Comparison of ENCODE assay signal across 8 mouse cellular contexts in genomic region chr5:134986298-134987268, GRCm38 (mm10). TPM values are rescaled to one million over a fixed set of nuclear protein-coding genes. Genes with fewer than 3 reads are reported as not detected.
DNase-seq lines count a peak whose midpoint lies in the region; ATAC-seq and TF ChIP-seq lines count a peak whose summit lies in the region.

No protein-coding gene starts in this region.

- no peak for ATAC-seq in G1E (ENCODE audit: extremely low read depth, insufficient number of reproducible peaks, low FRiP score, poor library complexity, severe bottlenecking)
- ATAC-seq in hindbrain, embryonic 13.5 days (ENCODE audit: low FRiP score), result 0 out of 2 replicates have a peak, but pooled peaks have one; percentile 10
- ATAC-seq in stomach, embryonic 16.5 days (ENCODE audit: insufficient read depth, low FRiP score), result no peak

- no peak overlapping the region for H3K9ac ChIP-seq in hindbrain, embryonic 13.5 days
- peak overlapping the region; percentile 73 for H3K9ac ChIP-seq in stomach, embryonic 16.5 days (ENCODE audit: low read length)

- H3K27me3 ChIP-seq in G1E (ENCODE audit: insufficient read depth, low read length), result peaks cover 28% of the 10 kb centered on the region; the same call in 1 of the 2 replicates
- peaks cover 65% of the 10 kb centered on the region for H3K27me3 ChIP-seq in hindbrain, embryonic 13.5 days
- peaks cover 31% of the 10 kb centered on the region for H3K27me3 ChIP-seq in stomach, embryonic 16.5 days (ENCODE audit: control insufficient read depth, insufficient read depth, low read length)

- peaks cover 76% of the 10 kb centered on the region for H3K4me1 ChIP-seq in G1E (ENCODE audit: insufficient read depth, low read depth, low read length)
- peaks cover 25% of the 10 kb centered on the region for H3K4me1 ChIP-seq in hindbrain, embryonic 13.5 days (replicated peaks)
- H3K4me1 ChIP-seq in stomach, embryonic 16.5 days (ENCODE audit: control insufficient read depth, insufficient read depth, low read length), result peaks cover 14% of the 10 kb centered on the region; the same call in 1 of the 2 replicates

- peak overlapping the region; percentile 36; the same call in 1 of the 2 replicates for H3K4me3 ChIP-seq in G1E (ENCODE audit: low read depth, low read length)
- H3K4me3 ChIP-seq in hindbrain, embryonic 13.5 days, result peak overlapping the region; percentile 28
- peak overlapping the region; percentile 44 for H3K4me3 ChIP-seq in stomach, embryonic 16.5 days (replicated peaks; ENCODE audit: low read length)

- H3K9me3 ChIP-seq in G1E (replicated peaks), result peaks cover 13% of the 10 kb centered on the region
- no peaks in the 10 kb centered on the region for H3K9me3 ChIP-seq in hindbrain, embryonic 13.5 days
- no peaks in the 10 kb centered on the region for H3K9me3 ChIP-seq in stomach, embryonic 16.5 days (replicated peaks; ENCODE audit: control insufficient read depth, low read length)

- DNase-seq in cerebellum, postnatal 14 days, result peak; percentile 53 to 67
- DNase-seq in cerebellum, adult 9-11 months, result no peak
- DNase-seq in G1E (ENCODE audit: low spot score), result no peak
- DNase-seq in lung, postnatal 14 days, result peak; percentile 42
- DNase-seq in adrenal gland, postnatal 25 days, result no peak
- no peak for DNase-seq in adrenal gland, postnatal 36 days

- no peak overlapping the region for H3K27ac ChIP-seq in hindbrain, embryonic 13.5 days
- H3K27ac ChIP-seq in stomach, embryonic 16.5 days (ENCODE audit: low read length), result peak overlapping the region; percentile 85

- no peaks in the 10 kb centered on the region for H3K36me3 ChIP-seq in G1E (replicated peaks)
- H3K36me3 ChIP-seq in hindbrain, embryonic 13.5 days, result no peaks in the 10 kb centered on the region
- H3K36me3 ChIP-seq in stomach, embryonic 16.5 days (ENCODE audit: control insufficient read depth, insufficient read depth, low read length), result no peaks in the 10 kb centered on the region

- H3K4me2 ChIP-seq in hindbrain, embryonic 13.5 days, result peak overlapping the region; percentile 48
- H3K4me2 ChIP-seq in stomach, embryonic 16.5 days (ENCODE audit: low read depth, low read length), result peak overlapping the region; percentile 49

- TF ChIP-seq CTCF in G1E (IDR thresholded peaks at IDR 0.05; ENCODE audit: low read depth, low read length), result no peak

- 3% methylated on average over 79 of the region's 79 CpGs for WGBS in hindbrain, embryonic 13.5 days
- 3% methylated on average over 79 of the region's 79 CpGs for WGBS in stomach, embryonic 16.5 days

RNA-seq across cellular contexts. Expression of gene Cldn3, which starts 0.6 kb away (rescaled TPM):
- total RNA-seq in G1E (2014; fragmentation: Nextera tagmentation) (not detected in 2 replicates), G1E (2017) (not detected in 2 replicates)
- polyA plus RNA-seq in G1E (2012), result 0.87 and 0.98 TPM in 2 replicates
- polyA plus RNA-seq in hindbrain, embryonic 13.5 days (2015; fragmentation: Nextera tagmentation; extraction: Ambion mirVana), result 2.3 and 2.8 TPM in 2 replicates
- polyA plus RNA-seq in stomach, embryonic 16.5 days (2015; fragmentation: Nextera tagmentation; extraction: Ambion mirVana), result 83.9 and 89.2 TPM in 2 replicates
- total RNA-seq in adrenal gland, postnatal 25 days (2021), result 1.0 and 2.2 TPM in 2 replicates
- under 1 TPM in 1 of 2 experiments, not detected in 1; 0.43 TPM for total RNA-seq in adrenal gland, postnatal 36 days (2021)

RNA-seq across cellular contexts. Expression of gene Abhd11, which starts 22.4 kb away (rescaled TPM):
- total RNA-seq in G1E (2014; fragmentation: Nextera tagmentation) (21.7 and 36.1 TPM in 2 replicates), G1E (2017) (37.2 and 45.1 TPM in 2 replicates)
- 61.2 and 65.9 TPM in 2 replicates for polyA plus RNA-seq in G1E (2012)
- 64.6 and 65.0 TPM in 2 replicates for polyA plus RNA-seq in hindbrain, embryonic 13.5 days (2015; fragmentation: Nextera tagmentation; extraction: Ambion mirVana)
- polyA plus RNA-seq in stomach, embryonic 16.5 days (2015; fragmentation: Nextera tagmentation; extraction: Ambion mirVana), result 70.7 and 73.9 TPM in 2 replicates
- 54.5 and 61.8 TPM in 2 replicates for total RNA-seq in adrenal gland, postnatal 25 days (2021)
- total RNA-seq in adrenal gland, postnatal 36 days (2021), result 10 to 100 TPM; 45.4 to 55.3 TPM

RNA-seq across cellular contexts. Expression of gene Stx1a, which starts 36.7 kb away (rescaled TPM):
- total RNA-seq in G1E (2014; fragmentation: Nextera tagmentation) (3.1 and 4.1 TPM in 2 replicates), G1E (2017) (2.9 and 3.3 TPM in 2 replicates)
- 5.6 and 5.9 TPM in 2 replicates for polyA plus RNA-seq in G1E (2012)
- 78.4 and 78.9 TPM in 2 replicates for polyA plus RNA-seq in hindbrain, embryonic 13.5 days (2015; fragmentation: Nextera tagmentation; extraction: Ambion mirVana)
- 12.5 and 14.0 TPM in 2 replicates for polyA plus RNA-seq in stomach, embryonic 16.5 days (2015; fragmentation: Nextera tagmentation; extraction: Ambion mirVana)
- total RNA-seq in adrenal gland, postnatal 25 days (2021), result 10.4 and 11.1 TPM in 2 replicates
- total RNA-seq in adrenal gland, postnatal 36 days (2021), result 1 to 10 TPM; 6.8 to 7.7 TPM

RNA-seq across cellular contexts. Expression of gene Cldn4, which starts 39.8 kb away (rescaled TPM):
- total RNA-seq in G1E (2014; fragmentation: Nextera tagmentation), result not detected in 2 replicates
- total RNA-seq in G1E (2017), result 0.06 and 0.22 TPM in 2 replicates
- not detected in 2 replicates for polyA plus RNA-seq in G1E (2012)
- not detected in 2 replicates for polyA plus RNA-seq in hindbrain, embryonic 13.5 days (2015; fragmentation: Nextera tagmentation; extraction: Ambion mirVana)
- 73.1 and 90.8 TPM in 2 replicates for polyA plus RNA-seq in stomach, embryonic 16.5 days (2015; fragmentation: Nextera tagmentation; extraction: Ambion mirVana)
- total RNA-seq in adrenal gland, postnatal 25 days (2021), result not detected in 2 replicates
- total RNA-seq in adrenal gland, postnatal 36 days (2021), result not detected

RNA-seq across cellular contexts. Expression of gene Mettl27, which starts 54.4 kb away (rescaled TPM):
- total RNA-seq in G1E (2014; fragmentation: Nextera tagmentation) (10.3 and 11.7 TPM in 2 replicates), G1E (2017) (4.8 and 6.6 TPM in 2 replicates)
- polyA plus RNA-seq in G1E (2012), result 4.6 and 5.6 TPM in 2 replicates
- 5.4 and 6.7 TPM in 2 replicates for polyA plus RNA-seq in hindbrain, embryonic 13.5 days (2015; fragmentation: Nextera tagmentation; extraction: Ambion mirVana)
- 14.1 and 14.8 TPM in 2 replicates for polyA plus RNA-seq in stomach, embryonic 16.5 days (2015; fragmentation: Nextera tagmentation; extraction: Ambion mirVana)
- total RNA-seq in adrenal gland, postnatal 25 days (2021), result 24.9 and 39.9 TPM in 2 replicates
- total RNA-seq in adrenal gland, postnatal 36 days (2021), result 10 to 100 TPM; 18.5 to 29.9 TPM

Comparison
In these comparisons a context has a peak if more than half of its experiments do, and no peak if none do; other contexts are left out.
1. DNase-seq: peak in cerebellum, postnatal 14 days (2 of 2) and lung, postnatal 14 days (single experiment); none in cerebellum, adult 9-11 months (single experiment), G1E (single experiment), adrenal gland, postnatal 25 days (single experiment) and adrenal gland, postnatal 36 days (0 of 2).
2. Peak in every context shown above with its lines, with median percentiles within 50 percentile points of each other: H3K4me3 ChIP-seq.